Mouse (Mus musculus) bone marrow, adult 2 months (tissue): ENCODE measurements around the gene Sh3rf3.

ENCODE experiments used
- CTCF ChIP-seq: fragments of 200-500 bp; IDR thresholded peaks from 2 replicates; pipeline ENCODE4 v1.5.1; 2011; ENCODE audit warnings: low read length, control low read depth; ENCODE audit not compliant: control insufficient read depth, insufficient read depth
- POLR2A ChIP-seq: fragments of 200-500 bp; IDR thresholded peaks from 2 replicates; pipeline ENCODE4 v1.6.1; 2011; ENCODE audit warnings: low read depth, mild to moderate bottlenecking, control low read depth, low read length, borderline replicate concordance; ENCODE audit not compliant: control insufficient read depth

GRCm38 (mm10) chr10:58848536-58848935 is 35.4 kb downstream of the Sh3rf3 start:
- no peak for TF ChIP-seq CTCF
- no peak for TF ChIP-seq POLR2A
